Mouse (Mus musculus): ENCODE results near the gene Cptp. TPM values are rescaled to one million over a fixed set of nuclear protein-coding genes. Genes with fewer than 3 reads are reported as not detected.
A peak's percentile ranks its signal among the peaks of the same experiment; 100 is the strongest.

Cptp gene
- total RNA-seq, 2 experiments from 2014 or later, result 29.2 to 31.7 TPM

DNA sequence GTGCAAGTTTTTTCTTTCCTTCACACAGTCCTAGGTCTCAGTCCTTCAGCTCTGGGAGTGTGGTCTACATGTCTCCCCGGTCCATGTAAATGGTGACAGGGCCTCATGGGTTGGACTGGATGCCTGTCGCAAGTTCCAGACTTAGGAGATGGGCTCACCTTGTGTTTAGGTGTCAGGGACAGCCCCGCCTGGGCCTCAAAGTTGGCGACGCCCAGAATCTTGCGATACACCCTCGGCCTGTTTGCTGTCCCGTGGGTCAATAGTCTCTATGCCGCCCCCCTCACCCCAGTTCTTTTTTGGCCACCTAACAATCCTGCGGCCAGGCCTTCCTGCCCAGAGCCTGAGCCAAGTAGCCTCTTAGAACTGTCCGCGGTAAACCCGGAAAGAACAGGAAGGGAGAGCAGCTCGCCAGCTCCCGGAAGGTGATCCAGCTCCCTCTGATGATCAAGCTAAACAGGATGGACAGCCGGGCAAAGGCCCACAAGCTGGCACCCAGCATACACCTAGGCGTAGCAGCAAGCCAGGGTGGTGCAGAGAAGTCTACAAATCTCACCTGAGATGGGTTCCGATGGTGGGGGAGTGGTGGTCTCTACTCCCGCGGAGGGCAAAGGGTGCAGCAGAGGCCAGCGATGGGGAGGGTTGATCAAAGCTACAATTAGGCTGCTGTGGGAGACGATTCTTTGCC lies 484 bp downstream of the Cptp start:
- no peak for DNase-seq (ENCODE audit: low spot score in 2 of 2)
- no peak for TF ChIP-seq CTCF (conservative IDR thresholded peaks at IDR 0.05)
- H3K4me3 ChIP-seq, result peak overlapping the region; percentile 74
- peak overlapping the region; percentile 84 for H3K27ac ChIP-seq

DNA sequence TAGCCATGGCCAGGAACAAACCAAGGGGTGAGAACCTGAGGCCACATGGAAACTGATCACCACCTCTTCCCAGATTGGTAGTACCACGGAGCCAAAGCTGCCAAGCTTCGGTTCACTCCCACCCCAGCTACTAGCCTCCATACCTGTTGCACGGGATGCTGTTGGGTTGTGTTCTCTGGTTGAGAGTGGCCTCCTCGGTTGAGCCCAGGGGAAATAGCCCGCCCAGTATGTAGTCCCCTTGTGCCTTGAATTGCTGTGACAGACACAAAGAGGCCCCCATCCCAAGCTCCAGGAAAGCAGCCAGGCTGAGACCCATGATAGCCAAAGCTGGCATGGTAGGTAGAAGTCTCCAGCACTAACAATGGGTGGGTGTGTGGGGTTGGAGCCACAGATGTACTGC lies 6.2 kb downstream of the Cptp start, which contains the start of gene Tas1r3:
Tas1r3 (minus strand) TSS at position 362 of the 400 bp plus-strand sequence.
- TF ChIP-seq CTCF (conservative IDR thresholded peaks at IDR 0.05), result no peak
- no peak within 1 kb of the TSS for H3K4me3 ChIP-seq
- H3K27ac ChIP-seq, result no peak within 1 kb of the TSS
- DNase-seq (ENCODE audit: low spot score in 2 of 2), result no peak

DNA sequence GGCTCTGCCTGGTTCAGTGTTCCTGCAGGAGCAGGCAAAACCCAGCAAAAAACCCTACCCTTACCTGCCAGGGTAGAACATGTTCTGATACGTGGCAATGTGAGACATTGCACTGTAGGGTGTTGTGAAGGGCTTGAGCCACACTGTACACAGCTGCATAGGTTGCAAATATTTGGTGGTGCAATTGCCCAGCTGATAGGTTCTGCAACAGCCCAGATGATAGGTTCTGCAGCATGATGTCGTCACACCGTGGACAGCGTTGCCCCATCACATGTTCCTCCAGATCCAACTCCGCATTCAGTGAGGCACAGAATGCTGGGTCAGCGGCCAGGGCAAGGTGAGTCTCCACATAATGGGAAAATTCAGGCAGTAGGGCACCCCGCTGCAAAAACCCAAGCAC lies 7.5 kb downstream of the Cptp start:
- DNase-seq (ENCODE audit: low spot score in 2 of 2), result no peak
- no peak for TF ChIP-seq CTCF (conservative IDR thresholded peaks at IDR 0.05)
- H3K27ac ChIP-seq, result no peak overlapping the region
- no peak overlapping the region for H3K4me3 ChIP-seq

DNA sequence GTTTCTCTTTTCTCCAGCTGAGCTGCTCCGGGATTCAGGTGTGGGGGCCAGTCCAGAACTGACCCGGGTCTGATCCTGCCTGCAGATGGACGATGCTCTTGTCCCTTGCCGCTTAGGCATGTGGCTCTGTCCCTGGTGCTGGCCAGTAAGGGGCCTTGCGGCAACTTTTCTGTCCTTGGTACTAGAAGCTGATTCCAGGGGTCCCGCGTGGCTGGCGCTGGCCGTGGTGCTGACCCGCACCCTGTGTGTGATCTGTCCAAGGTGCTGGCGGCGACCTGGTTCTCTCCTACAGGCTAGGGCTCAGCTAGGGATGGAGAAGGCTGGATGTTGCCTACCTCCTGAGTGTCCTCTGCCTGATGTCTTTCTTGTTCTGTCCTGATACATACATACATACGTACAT lies 9.9 kb downstream of the Cptp start:
- TF ChIP-seq CTCF (conservative IDR thresholded peaks at IDR 0.05), result no peak
- no peak overlapping the region for H3K27ac ChIP-seq
- no peak for DNase-seq (ENCODE audit: low spot score in 2 of 2)
- no peak overlapping the region for H3K4me3 ChIP-seq

DNA sequence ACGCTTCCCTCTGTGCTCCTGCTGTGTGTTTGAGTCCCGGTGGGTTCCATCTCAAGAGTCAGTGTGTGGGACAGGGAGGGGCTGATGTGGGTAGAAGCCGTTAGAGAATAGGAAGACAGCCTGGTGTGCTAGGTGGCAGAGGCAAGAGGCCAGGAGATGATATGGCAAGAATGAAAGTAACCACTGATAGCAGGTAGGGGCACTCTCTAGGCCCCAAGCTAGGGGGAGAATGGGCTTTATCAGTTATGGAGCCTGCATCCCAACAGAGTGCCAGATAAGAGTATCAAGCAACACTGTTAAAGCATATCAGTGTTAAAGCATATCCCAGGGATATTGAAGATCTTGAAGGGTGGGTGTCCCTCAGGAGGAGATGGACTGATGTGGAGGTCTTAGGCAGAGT lies 12.4 kb downstream of the Cptp start:
- no peak for DNase-seq (ENCODE audit: low spot score in 2 of 2)
- TF ChIP-seq CTCF (conservative IDR thresholded peaks at IDR 0.05), result no peak
- H3K27ac ChIP-seq, result no peak overlapping the region
- H3K4me3 ChIP-seq, result no peak overlapping the region

DNA sequence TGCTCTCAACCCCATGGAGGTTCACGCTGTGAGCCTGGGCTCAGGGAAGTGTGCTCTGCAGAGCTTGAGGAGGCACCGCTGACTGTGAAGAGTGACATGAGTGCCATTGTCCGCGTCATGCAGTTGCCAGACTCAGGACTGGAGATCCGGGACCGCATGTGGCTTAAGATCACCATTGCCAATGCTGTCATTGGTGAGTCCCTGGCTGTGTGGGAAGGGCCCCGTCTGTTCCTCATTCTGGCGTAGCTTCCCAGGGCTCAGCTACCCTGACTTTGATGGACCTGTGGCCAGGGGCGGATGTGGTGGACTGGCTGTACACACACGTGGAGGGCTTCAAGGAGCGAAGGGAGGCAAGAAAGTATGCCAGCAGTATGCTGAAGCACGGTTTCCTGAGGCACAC lies 13.2 kb downstream of the Cptp start:
- DNase-seq (ENCODE audit: low spot score in 2 of 2), result no peak
- no peak overlapping the region for H3K4me3 ChIP-seq
- TF ChIP-seq CTCF (conservative IDR thresholded peaks at IDR 0.05), result no peak
- H3K27ac ChIP-seq, result no peak overlapping the region

DNA sequence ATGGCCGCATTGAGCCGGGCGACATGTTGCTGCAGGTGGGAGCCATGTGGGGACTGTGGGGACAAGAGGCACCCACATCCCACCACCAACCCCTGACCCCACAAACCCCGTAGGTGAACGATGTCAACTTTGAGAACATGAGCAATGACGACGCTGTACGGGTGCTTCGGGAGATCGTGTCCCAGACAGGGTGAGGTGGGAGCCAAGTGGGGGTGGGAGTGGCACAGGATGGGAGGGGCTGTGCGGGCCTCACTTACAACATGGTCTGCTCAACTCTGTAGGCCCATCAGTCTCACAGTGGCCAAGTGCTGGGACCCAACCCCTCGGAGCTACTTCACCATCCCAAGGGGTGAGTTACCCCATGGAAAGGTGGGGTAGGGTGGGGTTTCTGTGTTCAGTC lies 14.2 kb downstream of the Cptp start:
- no peak for TF ChIP-seq CTCF (conservative IDR thresholded peaks at IDR 0.05)
- Histone ChIP-seq H3K27ac (no peak overlapping the region), H3K4me3 (no peak overlapping the region)
- no peak for DNase-seq (ENCODE audit: low spot score in 2 of 2)

DNA sequence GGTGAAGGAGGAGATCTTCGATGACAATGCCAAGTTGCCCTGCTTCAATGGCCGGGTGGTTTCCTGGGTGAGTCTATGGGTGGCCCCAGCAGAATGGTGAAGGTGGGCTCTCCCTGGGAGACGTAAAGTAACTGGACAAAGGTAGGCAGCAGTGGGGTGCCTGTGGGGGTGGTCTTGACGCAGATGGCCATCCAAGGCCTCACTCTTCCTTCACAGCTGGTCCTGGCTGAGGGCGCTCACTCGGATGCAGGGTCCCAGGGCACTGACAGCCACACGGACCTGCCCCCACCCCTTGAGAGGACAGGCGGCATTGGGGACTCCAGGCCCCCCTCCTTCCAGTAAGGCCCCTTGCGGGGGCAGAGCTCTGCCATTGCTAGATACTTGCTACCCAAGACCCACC lies 15.8 kb downstream of the Cptp start:
- no peak for TF ChIP-seq CTCF (conservative IDR thresholded peaks at IDR 0.05)
- Histone ChIP-seq H3K27ac (no peak overlapping the region), H3K4me3 (no peak overlapping the region)
- DNase-seq (ENCODE audit: low spot score in 2 of 2), result no peak

DNA sequence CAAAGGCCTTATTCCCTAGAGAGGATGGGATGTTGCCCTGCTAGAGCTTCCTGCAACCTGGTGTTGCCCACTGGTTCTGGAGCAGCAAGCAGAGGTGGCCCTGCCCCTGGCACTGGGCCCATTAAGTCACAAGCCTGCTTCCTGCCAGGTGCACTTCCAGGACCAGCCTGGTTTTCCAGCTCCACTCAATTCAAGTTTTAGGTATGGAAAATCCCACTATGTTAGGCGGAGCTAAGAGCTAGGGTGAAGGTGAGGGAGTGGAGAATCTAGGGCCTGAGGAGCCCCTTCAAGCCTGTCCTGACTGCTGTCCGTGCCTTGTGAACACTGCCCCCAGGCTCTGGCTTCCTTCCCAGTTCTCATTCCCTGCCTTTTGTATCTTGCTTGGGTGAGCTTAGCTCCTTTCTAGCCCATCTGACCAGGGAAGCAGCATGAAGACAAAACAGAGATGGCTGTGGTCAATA lies 17.3 kb downstream of the Cptp start:
- no peak for DNase-seq (ENCODE audit: low spot score in 2 of 2)
- H3K4me3 ChIP-seq, result no peak overlapping the region
- TF ChIP-seq CTCF (conservative IDR thresholded peaks at IDR 0.05), result no peak
- no peak overlapping the region for H3K27ac ChIP-seq

DNA sequence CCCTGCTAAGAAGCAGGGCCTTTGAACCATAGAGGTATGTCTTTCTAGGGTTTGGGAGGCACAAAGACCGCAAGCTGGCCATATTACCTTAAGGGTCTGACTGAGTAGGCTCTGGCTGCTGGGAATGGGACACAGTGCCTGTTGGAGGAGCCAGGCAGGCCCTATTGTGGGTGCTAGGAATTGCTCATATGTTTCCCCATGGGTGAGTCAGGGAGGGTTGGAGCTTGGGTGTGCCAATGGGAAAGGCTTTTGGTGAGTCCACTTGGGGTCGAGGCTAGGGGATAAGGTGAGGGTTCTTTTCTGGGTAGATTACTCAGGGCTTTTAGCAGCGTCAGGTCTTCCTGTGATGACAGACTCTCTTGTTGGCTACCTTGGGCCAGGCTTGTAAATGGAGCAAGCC lies 17.9 kb downstream of the Cptp start:
- no peak for DNase-seq (ENCODE audit: low spot score in 2 of 2)
- Histone ChIP-seq H3K27ac (no peak overlapping the region), H3K4me3 (no peak overlapping the region)
- TF ChIP-seq CTCF (conservative IDR thresholded peaks at IDR 0.05), result no peak

DNA sequence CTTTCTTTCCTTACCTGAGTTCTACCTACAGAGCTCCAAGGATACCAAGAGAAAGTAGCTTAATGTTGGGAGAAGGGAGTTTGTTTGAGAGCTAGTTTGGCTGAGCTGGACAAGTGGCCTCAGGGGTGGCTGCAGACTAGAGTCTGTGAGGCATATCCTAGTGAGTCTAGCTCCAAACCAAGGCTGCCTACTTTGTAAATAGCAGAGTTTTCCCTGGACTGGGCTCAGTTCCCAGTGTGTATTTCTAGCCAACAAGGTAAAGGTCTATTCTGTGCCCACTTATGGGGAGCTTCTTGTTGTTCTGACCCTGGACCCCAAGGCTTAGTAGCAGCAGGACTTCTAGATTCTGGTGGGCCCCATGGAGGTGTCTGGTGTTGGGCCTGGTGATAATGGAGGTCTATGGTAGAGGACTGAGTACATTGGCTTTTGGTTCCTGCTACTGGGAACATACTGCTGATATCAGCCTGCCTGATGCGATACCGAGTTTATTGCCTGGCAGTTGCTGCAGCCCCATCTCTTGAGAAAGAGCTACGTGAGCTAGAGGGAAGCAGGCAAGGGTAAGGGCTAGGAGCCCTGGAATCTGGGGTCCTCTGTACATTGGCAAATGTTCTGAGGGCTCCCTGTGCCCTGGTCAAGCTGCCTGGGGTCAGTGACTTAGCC lies 19.3 kb downstream of the Cptp start:
- no peak for TF ChIP-seq CTCF (conservative IDR thresholded peaks at IDR 0.05)
- H3K27ac ChIP-seq, result no peak overlapping the region
- DNase-seq (ENCODE audit: low spot score in 2 of 2), result no peak
- no peak overlapping the region for H3K4me3 ChIP-seq

DNA sequence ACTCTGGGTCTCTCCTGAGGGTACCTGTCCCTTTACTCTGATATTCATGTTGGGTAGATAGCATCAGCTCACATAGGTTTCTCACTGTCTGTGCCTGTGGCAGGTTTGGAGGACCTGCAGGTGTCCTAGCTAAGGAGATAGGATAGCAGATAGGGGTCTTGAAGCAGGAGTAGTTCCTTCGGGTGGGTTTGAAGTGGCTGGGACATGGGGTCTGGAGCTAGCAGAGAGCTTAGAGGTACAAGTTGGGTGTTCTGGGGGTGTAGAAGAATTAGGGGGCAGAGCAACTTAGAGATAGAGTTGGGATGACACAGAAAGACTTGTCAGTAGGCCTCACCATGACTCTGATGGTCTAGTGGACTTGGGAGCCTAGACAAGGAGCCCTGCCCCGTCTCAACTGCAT lies 19.8 kb downstream of the Cptp start:
- no peak for DNase-seq (ENCODE audit: low spot score in 2 of 2)
- Histone ChIP-seq H3K4me3 (no peak overlapping the region), H3K27ac (no peak overlapping the region)
- TF ChIP-seq CTCF (conservative IDR thresholded peaks at IDR 0.05), result no peak

DNA sequence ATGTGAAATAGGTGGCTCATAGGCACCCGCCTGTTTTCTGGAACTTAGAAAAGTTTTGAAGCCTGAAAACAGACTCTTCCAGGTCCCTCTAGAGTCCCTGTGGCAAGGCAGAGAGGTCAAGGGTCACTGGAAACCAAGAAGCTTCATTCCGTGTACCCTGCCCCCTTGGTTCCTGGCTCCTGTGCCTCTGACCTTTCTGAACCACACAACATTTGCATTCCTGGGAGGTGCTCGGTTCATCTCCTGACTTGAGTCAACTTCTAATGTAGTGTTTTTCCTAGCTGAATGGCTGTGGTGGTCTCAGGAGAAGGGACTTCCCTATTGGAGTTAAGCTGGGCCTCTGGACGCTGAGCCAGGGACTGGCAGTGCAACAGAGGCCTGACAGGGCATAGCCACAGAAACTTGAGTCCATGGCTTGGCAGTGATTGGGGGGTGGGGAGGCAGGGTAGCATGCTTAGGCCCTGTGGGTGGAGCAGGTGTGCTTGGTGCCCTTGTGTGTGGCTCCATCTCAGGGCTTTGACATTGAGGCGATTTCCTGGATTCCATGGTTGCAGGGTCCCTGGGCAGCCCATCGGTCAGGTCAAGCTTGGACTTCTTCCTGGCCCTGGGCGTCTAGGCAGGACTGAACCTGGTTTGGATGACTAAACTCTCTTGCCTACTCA lies 20.7 kb downstream of the Cptp start:
- Histone ChIP-seq H3K4me3 (peak overlapping the region; percentile 91), H3K27ac (no peak overlapping the region)
- no peak for TF ChIP-seq CTCF (conservative IDR thresholded peaks at IDR 0.05)
- DNase-seq (ENCODE audit: low spot score in 2 of 2), result no peak
